Mouse (Mus musculus) CD4-positive, CD25-positive, alpha-beta regulatory T cell, adult 4 months (primary cell): ENCODE measurements at regions not wholly inside any gene's neighbourhood (a gene's known extent, or its start where the extent isn't known, plus 50 kb on each side); places are given as distances from the start of the nearest gene placed in this dataset.

ENCODE experiments used
- ATAC-seq: one replicate; pipeline ENCODE4 v1.8.0; 2017

DNA sequence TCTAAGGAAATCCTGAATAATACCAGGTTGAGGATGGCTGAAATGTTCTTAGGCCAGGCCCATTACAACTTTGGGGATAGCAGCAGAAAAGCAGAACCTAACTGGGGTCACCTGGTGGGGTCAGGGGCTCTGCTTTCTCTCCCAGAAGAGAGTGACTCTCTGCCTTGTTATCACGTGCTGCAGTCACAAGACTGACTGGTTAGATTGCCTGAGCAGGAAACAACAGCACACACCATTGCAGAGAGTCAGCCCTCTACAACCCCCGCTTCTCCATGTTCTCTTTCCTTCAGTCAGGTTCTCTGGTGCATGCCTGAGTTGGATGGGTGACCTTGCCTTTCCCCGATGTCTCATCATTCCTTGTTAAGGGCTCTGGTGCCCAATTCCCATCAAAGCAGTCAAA, 91.2 kb upstream of the Hsd17b12 start:
- no peak for ATAC-seq

DNA sequence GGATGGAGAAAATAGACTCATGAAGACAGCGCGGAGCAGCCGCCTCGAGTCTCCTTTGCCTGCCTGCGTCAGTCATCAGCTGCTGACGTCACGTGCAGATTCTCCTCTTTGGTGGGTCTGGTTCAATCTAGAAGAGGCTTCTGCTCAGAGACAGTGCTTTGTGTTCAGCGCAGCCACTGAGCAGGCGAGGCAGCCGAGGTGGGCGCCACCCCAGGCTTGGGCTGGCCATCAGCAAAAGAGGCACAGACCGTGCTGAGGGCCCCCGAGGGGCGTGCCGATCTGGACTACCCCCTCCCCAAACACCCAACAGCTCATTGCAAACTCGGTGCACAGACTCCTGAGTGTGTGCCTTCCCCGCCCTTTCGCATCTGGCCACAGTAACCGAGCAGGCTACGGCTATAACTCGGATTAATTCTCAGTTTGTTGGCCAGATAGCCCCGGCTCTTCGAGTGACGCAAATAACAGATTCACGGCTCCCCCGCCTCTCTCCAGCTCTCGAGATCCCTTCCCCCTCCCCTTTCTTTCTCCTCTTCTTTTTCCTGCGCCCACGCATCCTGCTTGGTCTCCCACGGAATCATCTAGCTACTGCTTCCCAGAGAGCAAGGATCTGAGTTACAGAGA, 89.2 kb upstream of the Hsd17b12 start:
- no peak for ATAC-seq

DNA sequence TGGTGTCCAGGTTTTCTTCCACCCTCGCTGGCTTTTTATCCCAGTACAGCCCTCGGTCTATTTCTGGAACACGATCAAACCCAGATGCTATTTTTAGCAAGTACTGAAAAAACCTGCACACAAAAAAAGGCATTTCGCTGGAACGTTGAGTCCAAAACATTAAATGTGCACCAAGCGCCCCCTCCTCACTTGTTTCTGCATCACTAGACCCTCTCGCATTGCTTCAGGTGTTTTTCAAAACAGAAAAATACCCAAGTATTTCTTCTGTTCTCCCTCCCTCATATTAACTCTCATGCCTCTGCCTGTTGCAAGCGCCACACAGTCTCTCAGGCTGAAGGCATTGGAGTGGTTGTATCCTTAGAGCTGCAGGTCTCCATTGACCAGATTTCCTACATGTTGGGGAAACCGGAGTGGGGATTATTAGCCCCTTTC, 88.4 kb upstream of the Hsd17b12 start:
- no peak for ATAC-seq

DNA sequence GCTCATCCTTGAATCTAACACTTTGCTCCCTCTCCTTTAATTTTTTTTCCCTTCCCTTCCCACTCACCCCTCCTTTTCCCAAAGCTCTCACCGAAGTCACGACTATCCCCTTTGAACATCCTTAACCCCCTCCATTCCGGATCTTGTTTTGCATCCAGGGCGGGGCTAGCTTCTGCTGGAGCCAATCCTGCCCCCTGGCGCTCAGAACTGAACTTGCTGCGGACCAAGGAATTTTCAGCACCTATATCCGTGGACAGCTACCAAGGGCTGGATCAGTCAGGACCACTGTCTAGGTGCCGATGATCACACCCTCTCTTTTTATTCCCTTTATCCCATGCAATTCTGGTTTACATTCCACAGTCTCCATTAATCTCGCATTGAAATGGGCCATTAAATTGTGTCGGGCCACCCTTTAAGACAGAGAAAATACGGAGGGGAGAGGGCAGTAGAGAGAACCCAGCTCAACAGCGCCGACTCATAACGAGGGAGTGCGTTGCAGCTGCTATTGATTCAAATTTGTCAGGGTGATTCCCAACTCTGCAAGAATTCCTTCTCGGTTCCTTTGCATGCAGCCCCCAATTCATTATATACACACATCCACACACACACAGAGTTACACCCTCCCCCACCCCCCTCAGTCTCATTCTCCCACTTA, 87.7 kb upstream of the Hsd17b12 start:
- ATAC-seq = peak; percentile 49

DNA sequence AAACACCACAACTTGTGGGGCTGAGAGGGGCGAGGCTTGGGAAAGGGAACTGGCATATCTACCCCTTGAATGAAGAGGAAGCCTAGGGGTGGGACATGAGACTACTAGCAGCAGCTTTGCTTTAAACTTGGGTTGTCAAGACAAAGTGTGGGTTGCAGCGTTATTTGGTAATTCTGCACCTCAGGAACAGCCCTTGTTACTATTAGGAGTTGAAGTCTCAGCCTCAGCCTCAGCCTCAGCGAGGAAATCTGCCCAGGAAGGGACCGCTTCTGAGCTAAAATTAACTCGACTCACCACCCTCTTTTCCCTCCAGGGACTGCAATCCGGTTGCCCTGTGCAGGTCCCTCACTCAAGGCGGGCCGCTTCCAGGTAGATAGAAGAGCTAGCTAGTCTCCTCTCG, 86.4 kb upstream of the Hsd17b12 start:
- no peak for ATAC-seq

DNA sequence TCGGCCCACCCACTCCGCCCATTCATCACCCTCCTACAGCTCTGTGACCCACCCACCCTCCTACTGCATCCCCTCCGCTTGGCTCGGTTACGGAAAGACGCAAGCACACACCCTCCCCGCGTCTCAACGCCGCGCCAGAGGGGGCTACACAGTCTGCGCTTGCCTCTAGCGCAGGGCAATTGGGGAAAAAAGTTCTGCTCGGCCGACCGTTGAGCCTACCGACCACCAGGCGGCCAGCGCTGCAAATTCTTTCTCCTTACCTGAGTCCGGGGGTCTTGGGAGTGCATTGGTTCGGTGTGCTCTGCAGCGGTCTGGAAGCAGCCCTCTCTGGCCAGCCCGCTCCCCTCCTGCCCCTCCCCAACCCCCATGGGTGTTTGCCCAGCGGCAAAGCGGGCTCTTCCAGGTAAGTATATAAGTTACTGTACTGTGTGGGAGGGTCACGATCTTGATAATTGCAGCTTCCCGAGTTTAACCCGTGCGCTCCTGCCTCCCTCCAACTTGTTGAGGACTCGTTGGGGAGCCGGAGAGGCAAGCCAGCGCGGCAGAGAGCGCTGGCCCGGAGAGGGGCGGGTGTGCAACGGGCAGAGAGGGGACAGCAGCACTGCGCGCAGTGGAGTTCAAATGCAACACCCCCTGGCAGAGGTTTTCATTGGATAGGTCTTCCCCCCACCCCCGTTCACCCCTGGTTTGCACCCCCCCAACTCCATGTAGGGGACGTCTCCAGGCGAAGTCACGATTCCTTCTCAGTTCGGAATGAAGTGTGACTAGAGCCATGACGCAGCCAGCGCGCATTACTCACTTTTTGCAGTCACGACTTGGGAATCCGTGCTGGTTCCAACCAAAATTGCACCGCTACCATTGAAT, 85.5 kb upstream of the Hsd17b12 start:
- no peak for ATAC-seq

DNA sequence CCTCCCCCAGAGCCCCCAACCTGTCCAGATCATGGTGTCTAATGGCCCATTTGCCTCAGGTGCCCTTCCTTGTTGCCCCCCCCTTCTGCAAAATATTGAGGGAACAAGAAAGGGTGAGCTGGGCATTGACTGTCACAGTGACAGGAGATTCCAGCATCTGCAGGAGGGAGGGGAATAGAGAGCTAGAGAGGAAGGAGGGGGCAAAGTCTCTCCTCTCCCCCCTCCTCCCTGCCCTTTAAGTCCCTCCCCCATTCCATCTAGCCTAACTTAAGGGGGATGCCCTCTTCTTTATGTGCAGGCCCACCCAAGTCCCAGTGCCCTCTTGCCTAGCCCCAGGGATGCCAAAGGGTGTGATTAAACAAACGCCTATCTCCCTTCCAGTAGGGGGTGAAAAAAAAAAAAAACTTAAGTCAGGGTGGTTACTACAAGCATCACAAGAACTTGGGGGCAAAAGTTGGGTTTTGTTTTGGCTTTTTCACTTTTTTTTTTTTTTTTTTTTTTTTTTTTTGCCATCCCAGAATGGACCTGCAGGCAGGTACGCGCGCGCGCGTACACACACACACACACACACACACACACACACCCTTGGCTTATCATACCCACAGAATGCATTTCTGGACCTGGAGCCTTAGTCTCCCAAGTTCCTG, 84.8 kb upstream of the Hsd17b12 start:
- ATAC-seq = no peak

DNA sequence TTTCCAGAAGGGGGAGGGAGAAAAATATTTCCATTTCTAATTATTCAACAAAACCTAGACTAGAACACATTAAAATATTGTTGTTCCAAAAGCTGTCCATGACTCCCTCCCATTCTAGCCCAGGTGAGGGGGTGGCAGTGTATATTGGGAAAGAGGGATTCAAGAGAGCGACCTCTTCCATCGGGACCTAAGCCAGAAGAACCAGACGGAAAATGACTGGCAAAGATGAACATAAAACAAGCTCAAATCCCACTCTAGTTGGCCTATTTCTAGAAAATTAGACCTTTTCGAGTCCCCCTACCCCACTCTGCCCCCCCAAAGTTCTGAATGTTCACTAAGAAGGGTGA, 84.3 kb upstream of the Hsd17b12 start:
- no peak for ATAC-seq

DNA sequence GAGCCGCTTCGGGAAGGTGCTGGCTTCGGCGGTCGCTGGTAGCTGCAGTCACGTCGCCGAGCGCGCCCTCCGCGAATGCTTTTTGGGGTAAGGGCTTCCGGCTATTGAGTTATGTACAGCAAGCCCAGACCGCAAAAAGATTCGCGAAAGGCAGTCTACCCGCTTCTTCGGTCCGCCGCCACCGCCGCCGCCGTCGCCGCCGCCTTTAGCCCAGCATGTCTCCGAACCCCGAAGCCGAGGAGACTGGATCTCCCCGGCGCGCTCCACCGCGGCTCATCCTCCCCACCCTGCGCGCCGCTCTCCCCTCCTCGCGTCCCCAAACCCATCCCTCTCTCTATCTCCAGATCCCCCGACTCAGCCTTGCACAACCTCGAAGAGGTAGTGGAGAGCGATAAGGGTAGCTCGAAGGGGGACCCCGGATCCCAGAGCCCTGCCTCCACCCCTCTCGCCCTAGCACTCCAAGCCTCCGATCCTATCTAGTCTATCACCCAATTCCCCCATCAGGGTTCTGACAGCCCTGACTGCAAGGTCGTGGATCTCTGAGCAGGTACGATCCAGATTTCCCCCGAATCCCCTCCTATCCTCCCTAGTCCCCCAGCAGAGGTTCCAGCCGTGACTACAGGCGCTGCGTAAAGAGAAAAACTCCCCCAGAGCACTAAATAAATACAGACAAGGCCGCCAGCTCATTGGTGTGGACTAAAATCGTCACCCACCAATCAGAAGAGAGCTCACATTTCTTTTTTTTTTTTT, 83.7 kb upstream of the Hsd17b12 start:
- no peak for ATAC-seq

DNA sequence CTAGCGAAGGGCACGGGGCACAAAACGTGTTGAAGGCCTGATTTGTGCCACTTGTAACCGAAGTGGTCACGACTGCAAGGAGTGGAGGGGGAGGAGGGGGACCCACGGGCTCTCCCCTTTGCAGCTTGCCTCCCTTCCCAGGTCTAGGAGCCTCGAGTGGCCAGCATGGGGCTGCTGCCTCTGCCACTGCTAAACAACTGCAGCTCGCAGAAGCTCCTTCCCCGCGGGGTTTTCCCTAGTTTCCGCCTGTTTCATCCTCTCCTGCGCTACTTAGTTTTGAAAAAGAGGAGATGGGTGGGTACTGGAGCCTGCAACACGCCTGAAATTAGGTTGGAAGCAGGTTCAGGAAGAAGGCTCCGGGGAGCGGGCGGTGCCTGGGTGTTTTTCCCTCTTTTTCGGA, 82.6 kb upstream of the Hsd17b12 start:
- no peak for ATAC-seq

DNA sequence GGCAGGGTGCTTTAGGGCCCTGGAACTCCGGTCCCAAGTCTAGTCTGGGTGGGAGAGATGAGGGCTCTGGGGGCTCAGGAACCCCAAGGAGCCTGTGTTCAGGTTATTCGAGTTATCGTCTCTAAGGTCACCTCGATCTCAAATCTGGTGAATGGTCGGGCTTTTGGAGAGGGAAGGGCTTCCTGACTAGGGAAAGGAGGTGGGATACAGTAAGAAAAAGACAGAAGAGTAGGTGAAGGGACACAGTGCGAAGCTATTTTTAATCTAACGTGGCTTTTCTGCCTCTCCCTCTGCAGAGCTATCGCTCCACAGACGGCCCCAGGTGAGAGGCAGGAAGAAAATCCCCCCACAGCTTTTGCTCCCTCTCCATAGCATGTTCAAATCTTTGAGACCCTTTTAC, 81.8 kb upstream of the Hsd17b12 start:
- no peak for ATAC-seq

DNA sequence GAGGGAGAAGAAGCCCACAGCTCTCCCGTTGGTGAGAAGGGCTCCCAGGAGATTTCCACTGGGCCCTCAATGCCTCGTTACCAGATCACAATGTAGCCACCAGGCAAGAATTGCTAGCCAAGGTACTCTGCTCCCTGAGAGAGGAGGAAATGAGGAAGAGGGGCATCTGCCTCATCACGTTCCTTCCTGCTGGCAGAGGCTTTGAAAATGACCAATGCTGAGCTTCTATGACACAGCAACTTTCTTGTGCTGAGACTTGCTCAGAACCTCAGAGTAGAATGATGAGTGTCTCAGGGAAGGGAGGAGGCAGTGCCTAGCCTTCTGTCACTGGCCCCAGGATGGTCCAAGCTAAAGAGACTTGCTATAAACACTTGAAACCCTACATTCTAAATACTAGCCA, 78.7 kb upstream of the Hsd17b12 start:
- ATAC-seq = no peak

DNA sequence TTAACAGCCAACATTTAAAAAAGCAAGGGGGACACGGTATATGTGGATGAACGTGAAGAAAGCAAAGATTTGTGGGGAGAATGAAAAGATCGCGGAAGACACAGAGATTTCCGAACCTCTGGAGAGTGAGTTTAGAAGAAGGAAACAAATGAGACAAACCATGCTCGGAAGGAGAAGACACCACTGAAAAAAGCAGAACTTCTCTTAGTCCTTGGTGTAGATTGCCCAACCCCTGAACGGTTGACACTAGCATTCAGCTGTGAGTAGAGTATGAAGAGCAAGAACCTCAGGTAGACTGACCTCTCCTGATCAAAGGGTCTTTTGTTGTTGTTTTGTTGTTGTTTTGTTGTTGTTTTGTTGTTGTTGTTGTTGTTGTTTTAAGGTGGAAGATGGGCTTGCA, 75.8 kb upstream of the Hsd17b12 start:
- ATAC-seq = no peak

DNA sequence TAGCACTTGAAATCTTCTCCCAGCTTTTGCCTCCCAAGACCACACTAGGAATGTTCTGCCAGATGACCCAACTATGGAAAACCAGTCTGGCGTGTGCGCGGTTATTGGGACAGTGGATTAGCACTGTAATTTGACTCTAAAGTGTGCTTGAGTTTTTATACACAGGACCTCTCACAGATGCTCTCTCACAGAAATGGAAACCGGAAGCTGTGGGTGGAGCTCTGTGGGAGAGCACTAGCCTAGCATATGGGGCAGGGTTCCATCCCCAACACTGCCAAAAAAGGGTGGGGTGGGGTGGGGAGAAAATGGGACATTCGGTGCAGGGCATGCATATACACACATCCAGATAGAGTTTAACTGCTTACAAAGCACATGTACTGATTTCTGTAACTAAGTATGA, 61.7 kb upstream of the Hsd17b12 start:
- ATAC-seq = no peak

DNA sequence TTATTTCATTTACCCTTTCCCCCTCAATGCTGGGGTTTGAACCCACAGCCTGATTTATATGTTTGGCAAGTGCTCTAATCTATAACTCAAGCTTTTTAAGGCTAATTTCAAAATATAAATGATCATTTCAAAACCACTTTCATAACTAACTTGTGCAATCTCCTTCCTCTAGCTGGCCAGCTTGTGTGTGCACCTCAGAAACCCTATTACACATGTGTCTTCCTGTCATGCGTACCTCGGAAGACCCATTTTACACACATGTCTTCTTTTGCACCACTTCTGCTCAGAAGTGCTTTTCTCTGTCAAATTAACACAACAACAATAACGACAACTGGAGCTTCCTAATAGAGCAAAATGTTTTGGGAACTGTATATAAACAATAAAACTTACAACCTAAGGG, 59.7 kb upstream of the Hsd17b12 start:
- ATAC-seq = no peak

DNA sequence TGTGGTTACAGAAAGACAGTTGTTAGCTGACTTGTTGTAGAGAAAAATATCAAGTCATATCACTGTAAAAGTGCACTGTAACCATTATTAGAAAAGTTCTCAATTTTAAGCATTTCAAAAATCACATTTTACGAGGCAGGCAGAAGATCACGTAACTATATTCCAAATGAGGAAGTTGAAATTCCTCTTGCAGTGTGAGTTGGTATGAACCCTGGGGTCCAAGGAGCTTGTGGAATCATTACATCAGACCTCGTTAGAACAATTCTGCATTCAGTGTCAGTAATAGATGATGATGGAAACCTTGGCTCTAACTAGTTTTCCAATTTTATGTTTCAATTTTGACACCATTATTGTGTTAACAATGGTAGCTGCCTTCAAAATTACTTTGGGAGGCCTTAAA, 57.7 kb upstream of the Hsd17b12 start:
- no peak for ATAC-seq
